Mouse (Mus musculus) erythroid progenitor cell, adult 5-6 weeks (primary cell): Measurements from ENCODE around the gene Fer1l5. TPM values are rescaled to one million over a fixed set of nuclear protein-coding genes. Genes with fewer than 3 reads are reported as not detected.

Experiments used
- ATAC-seq: replicated peaks from 2 replicates; pipeline ENCODE4 v1.8.0; 2016; ENCODE audit warnings: moderate number of reproducible peaks, mild to moderate bottlenecking, moderate TSS enrichment, inconsistent platforms; ENCODE audit not compliant: poor library complexity, low FRiP score, severe bottlenecking
- total RNA-seq, 2 experiments: library from RNA; stranded (forward) in 1 of 2; stranded (reverse) in 1 of 2; fragments of 150-400 nt in 1 of 2; fragments of 186-747, 209-891 nt in 1 of 2; gene quantifications; 2 replicates each; pipeline versions ENCODE4 v1.2.3 to v1.2.4; 2015 to 2017; ENCODE audit warnings: low replicate concordance in 2 of 2

Gene Fer1l5
- total RNA-seq, 2 experiments from 2014 or later, result not detected

DNA sequence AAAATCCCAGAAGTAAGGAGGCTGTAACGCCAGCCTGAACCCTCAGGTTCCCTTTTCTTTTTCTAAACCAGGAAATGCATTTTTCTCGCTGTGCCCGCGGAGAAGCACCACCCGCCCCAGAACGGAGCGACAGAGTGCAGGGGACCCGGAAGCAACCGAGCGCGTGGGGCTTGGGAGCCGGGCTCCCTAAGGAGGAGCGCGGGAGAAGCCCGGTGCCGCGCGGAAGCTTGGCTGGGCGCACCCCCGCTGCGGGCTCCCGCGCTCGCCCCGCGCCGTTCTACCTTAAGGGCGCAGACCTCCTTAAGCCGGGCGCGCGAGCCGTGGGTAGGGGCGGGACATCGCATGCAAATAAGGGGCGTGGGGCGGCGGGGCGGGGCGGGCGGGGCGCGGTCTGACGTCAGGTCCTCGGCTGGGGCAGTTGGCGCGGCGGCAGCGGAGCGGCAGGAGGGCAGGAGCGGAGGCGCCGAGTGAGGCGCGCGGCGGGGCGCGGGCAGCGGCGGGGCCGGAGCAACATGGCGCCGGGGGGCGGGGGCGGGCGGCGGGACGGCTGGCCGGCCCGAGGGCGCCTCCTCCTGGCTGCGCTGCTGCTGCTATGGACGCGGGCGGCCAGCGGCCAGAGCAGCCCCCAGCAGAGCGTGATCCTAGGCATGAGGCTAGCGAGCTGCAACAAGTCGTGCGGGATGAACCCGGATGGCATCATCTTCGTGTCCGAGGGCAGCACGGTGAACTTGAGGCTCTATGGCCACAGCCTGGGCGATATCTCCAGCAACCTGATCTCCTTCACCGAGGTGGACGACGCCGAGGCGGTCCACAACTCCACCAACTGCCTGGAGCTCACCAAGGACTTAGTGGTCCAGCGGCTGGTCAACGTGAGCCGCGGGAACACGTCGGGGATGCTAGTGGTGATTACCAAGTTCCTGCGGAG lies 99.4 kb downstream of the Fer1l5 start, which contains the start of gene Cnnm4:
Gene Cnnm4 (plus strand): TSS at position 440 of the 925 bp plus-strand sequence.
- peak; percentile 83 for ATAC-seq

Other genes with a start within 250 kb of the Fer1l5 start
- gene Uggt1, start 127.6 kb upstream of the Fer1l5 start, total RNA-seq (2015; ENCODE audit: low replicate concordance), result 21.8 and 42.2 TPM in 2 replicates
- gene Uggt1, start 127.6 kb upstream of the Fer1l5 start, total RNA-seq (2017; ENCODE audit: low replicate concordance), result 32.2 and 62.3 TPM in 2 replicates
- gene Neurl3, start 97.6 kb upstream of the Fer1l5 start, total RNA-seq (2015; ENCODE audit: low replicate concordance), result 6.1 and 7.1 TPM in 2 replicates
- 4.7 and 10.0 TPM in 2 replicates for gene Neurl3, start 97.6 kb upstream of the Fer1l5 start, total RNA-seq (2017; ENCODE audit: low replicate concordance)
- 2.9 and 9.2 TPM in 2 replicates for gene Arid5a, start 64.6 kb upstream of the Fer1l5 start, total RNA-seq (2015; ENCODE audit: low replicate concordance)
- 0.53 and 2.1 TPM in 2 replicates for gene Arid5a, start 64.6 kb upstream of the Fer1l5 start, total RNA-seq (2017; ENCODE audit: low replicate concordance)
- 13.3 and 16.3 TPM in 2 replicates for gene Kansl3, start 3.1 kb upstream of the Fer1l5 start, total RNA-seq (2015; ENCODE audit: low replicate concordance)
- gene Kansl3, start 3.1 kb upstream of the Fer1l5 start, total RNA-seq (2017; ENCODE audit: low replicate concordance), result 23.2 and 27.2 TPM in 2 replicates
- gene Lman2l, start 73.0 kb downstream of the Fer1l5 start, total RNA-seq (2015; ENCODE audit: low replicate concordance), result 7.2 and 13.4 TPM in 2 replicates
- 1.7 and 4.1 TPM in 2 replicates for gene Lman2l, start 73.0 kb downstream of the Fer1l5 start, total RNA-seq (2017; ENCODE audit: low replicate concordance)
- gene Cnnm4, start 99.3 kb downstream of the Fer1l5 start, total RNA-seq (2015; ENCODE audit: low replicate concordance), result 2.9 and 3.6 TPM in 2 replicates
- 1.4 and 3.3 TPM in 2 replicates for gene Cnnm4, start 99.3 kb downstream of the Fer1l5 start, total RNA-seq (2017; ENCODE audit: low replicate concordance)
- 2.5 and 10.5 TPM in 2 replicates for gene Cnnm3, start 139.6 kb downstream of the Fer1l5 start, total RNA-seq (2015; ENCODE audit: low replicate concordance)
- 3.9 and 9.4 TPM in 2 replicates for gene Cnnm3, start 139.6 kb downstream of the Fer1l5 start, total RNA-seq (2017; ENCODE audit: low replicate concordance)
- gene Ankrd23, start 164.6 kb downstream of the Fer1l5 start, total RNA-seq (2015; ENCODE audit: low replicate concordance), result 1.7 TPM in 1 of 2 replicates, not detected in the other
- not detected in 2 replicates for gene Ankrd23, start 164.6 kb downstream of the Fer1l5 start, total RNA-seq (2017; ENCODE audit: low replicate concordance)
- 0.42 TPM in 1 of 2 replicates, not detected in the other for gene Gm42417, start 167.1 kb downstream of the Fer1l5 start, total RNA-seq (2015; ENCODE audit: low replicate concordance)
- 86.5 TPM in 1 of 2 replicates, not detected in the other for gene Gm42417, start 167.1 kb downstream of the Fer1l5 start, total RNA-seq (2017; ENCODE audit: low replicate concordance)
- gene Ankrd39, start 175.2 kb downstream of the Fer1l5 start, total RNA-seq (2015; ENCODE audit: low replicate concordance), result not detected in 2 replicates
- gene Ankrd39, start 175.2 kb downstream of the Fer1l5 start, total RNA-seq (2017; ENCODE audit: low replicate concordance), result 1.4 and 1.8 TPM in 2 replicates
- not detected in 2 replicates for gene Sema4c, start 186.1 kb downstream of the Fer1l5 start, total RNA-seq (2015; ENCODE audit: low replicate concordance)
- 0.45 TPM in 1 of 2 replicates, not detected in the other for gene Sema4c, start 186.1 kb downstream of the Fer1l5 start, total RNA-seq (2017; ENCODE audit: low replicate concordance)